Mouse (Mus musculus): ENCODE measurements around the gene Kmt2b. TPM values are rescaled to one million over a fixed set of nuclear protein-coding genes. Genes with fewer than 3 reads are reported as not detected.

Kmt2b gene
- 105 and 177 TPM in 2 replicates for polyA plus RNA-seq (2012; ENCODE audit: low replicate concordance)

GRCm38 (mm10) chr7:30588676-30589434 lies at the start of gene Kmt2b:
TSS of gene Kmt2b (minus strand) at chr7:30588726.

GRCm38 (mm10) chr7:30635752-30636151 lies 47.2 kb upstream of the Kmt2b start, which contains the start of gene Etv2:
TSS of gene Etv2 (minus strand) at chr7:30635852.

GRCm38 (mm10) chr7:30625530-30626384 lies 37.2 kb upstream of the Kmt2b start, which contains the start of gene Cox6b1:
TSS of gene Cox6b1 (minus strand) at chr7:30626151.

GRCm38 (mm10) chr7:30612654-30613402 lies 24.3 kb upstream of the Kmt2b start, which contains the start of gene Upk1a:
TSS of gene Upk1a (minus strand) at chr7:30612847.

GRCm38 (mm10) chr7:30598786-30599185 lies 10.3 kb upstream of the Kmt2b start, which contains the start of gene Zbtb32:
TSS of gene Zbtb32 (minus strand) at chr7:30598909.

GRCm38 (mm10) chr7:30564970-30565571 lies 23.5 kb downstream of the Kmt2b start, which contains the start of gene Igflr1:
TSS of gene Igflr1 (plus strand) at chr7:30565427.

GRCm38 (mm10) chr7:30563117-30563905 lies 25.2 kb downstream of the Kmt2b start, which contains the start of the genes U2af1l4, Gm49396 and Psenen:
TSS of gene U2af1l4 (plus strand) at chr7:30563301.
TSS of gene Gm49396 (plus strand) at chr7:30563344.
TSS of gene Psenen (minus strand) at chr7:30563627.

GRCm38 (mm10) chr7:30559443-30559954 lies 29.0 kb downstream of the Kmt2b start, which contains the start of gene Lin37:
TSS of gene Lin37 (minus strand) at chr7:30559838.

GRCm38 (mm10) chr7:30552102-30553020 lies 36.2 kb downstream of the Kmt2b start, which contains the start of the genes Hspb6 and Proser3:
TSS of gene Hspb6 (plus strand) at chr7:30552178.
TSS of gene Proser3 (minus strand) at chr7:30552299.

GRCm38 (mm10) chr7:30534633-30535577 lies 53.6 kb downstream of the Kmt2b start, which contains the start of gene Arhgap33:
TSS of gene Arhgap33 (minus strand) at chr7:30535060.

Other genes with a start within 250 kb of the Kmt2b start
- gene Lrfn3, start 226.0 kb downstream of the Kmt2b start, polyA plus RNA-seq (2012; ENCODE audit: low replicate concordance): 0.09 and 0.16 TPM in 2 replicates
- gene Tyrobp, start 175.0 kb downstream of the Kmt2b start, polyA plus RNA-seq (2012; ENCODE audit: low replicate concordance): 103 and 543 TPM in 2 replicates
- 15.4 and 73.3 TPM in 2 replicates for gene Hcst, start 168.9 kb downstream of the Kmt2b start, polyA plus RNA-seq (2012; ENCODE audit: low replicate concordance)
- gene Nfkbid, start 167.0 kb downstream of the Kmt2b start, polyA plus RNA-seq (2012; ENCODE audit: low replicate concordance): 57.5 and 91.8 TPM in 2 replicates
- gene Aplp1, start 143.2 kb downstream of the Kmt2b start, polyA plus RNA-seq (2012; ENCODE audit: low replicate concordance): 2.4 and 4.5 TPM in 2 replicates
- 0.18 TPM in 1 of 2 replicates, not detected in the other for gene Kirrel2, start 131.0 kb downstream of the Kmt2b start, polyA plus RNA-seq (2012; ENCODE audit: low replicate concordance)
- gene Nphs1, start 130.4 kb downstream of the Kmt2b start, polyA plus RNA-seq (2012; ENCODE audit: low replicate concordance): not detected in 2 replicates
- gene Prodh2, start 95.1 kb downstream of the Kmt2b start, polyA plus RNA-seq (2012; ENCODE audit: low replicate concordance): not detected in 2 replicates
- 24.7 and 45.7 TPM in 2 replicates for gene Arhgap33, start 53.7 kb downstream of the Kmt2b start, polyA plus RNA-seq (2012; ENCODE audit: low replicate concordance)
- gene Hspb6, start 36.5 kb downstream of the Kmt2b start, polyA plus RNA-seq (2012; ENCODE audit: low replicate concordance): 6.3 and 7.9 TPM in 2 replicates
- 15.7 and 16.7 TPM in 2 replicates for gene Proser3, start 36.4 kb downstream of the Kmt2b start, polyA plus RNA-seq (2012; ENCODE audit: low replicate concordance)
- gene Lin37, start 28.9 kb downstream of the Kmt2b start, polyA plus RNA-seq (2012; ENCODE audit: low replicate concordance): 80.4 and 94.2 TPM in 2 replicates
- gene U2af1l4, start 25.4 kb downstream of the Kmt2b start, polyA plus RNA-seq (2012; ENCODE audit: low replicate concordance): 29.9 and 73.5 TPM in 2 replicates
- gene Gm49396, start 25.4 kb downstream of the Kmt2b start, polyA plus RNA-seq (2012; ENCODE audit: low replicate concordance): 4.2 and 4.6 TPM in 2 replicates
- gene Psenen, start 25.1 kb downstream of the Kmt2b start, polyA plus RNA-seq (2012; ENCODE audit: low replicate concordance): 47.7 and 71.1 TPM in 2 replicates
- gene Igflr1, start 23.3 kb downstream of the Kmt2b start, polyA plus RNA-seq (2012; ENCODE audit: low replicate concordance): 14.3 and 26.5 TPM in 2 replicates
- 30.3 and 64.8 TPM in 2 replicates for gene Zbtb32, start 10.2 kb upstream of the Kmt2b start, polyA plus RNA-seq (2012; ENCODE audit: low replicate concordance)
- gene Upk1a, start 24.1 kb upstream of the Kmt2b start, polyA plus RNA-seq (2012; ENCODE audit: low replicate concordance): 0.25 and 0.83 TPM in 2 replicates
- 31.5 and 104 TPM in 2 replicates for gene Cox6b1, start 37.4 kb upstream of the Kmt2b start, polyA plus RNA-seq (2012; ENCODE audit: low replicate concordance)
- not detected in 2 replicates for gene Etv2, start 47.1 kb upstream of the Kmt2b start, polyA plus RNA-seq (2012; ENCODE audit: low replicate concordance)
- gene Rbm42, start 61.6 kb upstream of the Kmt2b start, polyA plus RNA-seq (2012; ENCODE audit: low replicate concordance): 174 and 373 TPM in 2 replicates
- gene Haus5, start 76.3 kb upstream of the Kmt2b start, polyA plus RNA-seq (2012; ENCODE audit: low replicate concordance): 4.2 and 16.9 TPM in 2 replicates
- gene Pmis2, start 82.9 kb upstream of the Kmt2b start, polyA plus RNA-seq (2012; ENCODE audit: low replicate concordance): not detected in 2 replicates
- gene 2200002J24Rik, start 110.2 kb upstream of the Kmt2b start, polyA plus RNA-seq (2012; ENCODE audit: low replicate concordance): not detected in 2 replicates
- 0.21 and 0.42 TPM in 2 replicates for gene Atp4a, start 123.5 kb upstream of the Kmt2b start, polyA plus RNA-seq (2012; ENCODE audit: low replicate concordance)
- gene Tmem147, start 140.8 kb upstream of the Kmt2b start, polyA plus RNA-seq (2012; ENCODE audit: low replicate concordance): 45.8 and 81.6 TPM in 2 replicates
- gene Gapdhs, start 155.0 kb upstream of the Kmt2b start, polyA plus RNA-seq (2012; ENCODE audit: low replicate concordance): 0.08 TPM in 1 of 2 replicates, not detected in the other
- 0.57 and 0.62 TPM in 2 replicates for gene Sbsn, start 162.7 kb upstream of the Kmt2b start, polyA plus RNA-seq (2012; ENCODE audit: low replicate concordance)
- gene Dmkn, start 175.0 kb upstream of the Kmt2b start, polyA plus RNA-seq (2012; ENCODE audit: low replicate concordance): not detected in 2 replicates
- not detected in 2 replicates for gene Krtdap, start 199.2 kb upstream of the Kmt2b start, polyA plus RNA-seq (2012; ENCODE audit: low replicate concordance)
- gene Ffar2, start 235.0 kb upstream of the Kmt2b start, polyA plus RNA-seq (2012; ENCODE audit: low replicate concordance): 14.6 and 29.3 TPM in 2 replicates